ENCODE assay signal across 8 mouse cellular contexts in the genomic region with DNA sequence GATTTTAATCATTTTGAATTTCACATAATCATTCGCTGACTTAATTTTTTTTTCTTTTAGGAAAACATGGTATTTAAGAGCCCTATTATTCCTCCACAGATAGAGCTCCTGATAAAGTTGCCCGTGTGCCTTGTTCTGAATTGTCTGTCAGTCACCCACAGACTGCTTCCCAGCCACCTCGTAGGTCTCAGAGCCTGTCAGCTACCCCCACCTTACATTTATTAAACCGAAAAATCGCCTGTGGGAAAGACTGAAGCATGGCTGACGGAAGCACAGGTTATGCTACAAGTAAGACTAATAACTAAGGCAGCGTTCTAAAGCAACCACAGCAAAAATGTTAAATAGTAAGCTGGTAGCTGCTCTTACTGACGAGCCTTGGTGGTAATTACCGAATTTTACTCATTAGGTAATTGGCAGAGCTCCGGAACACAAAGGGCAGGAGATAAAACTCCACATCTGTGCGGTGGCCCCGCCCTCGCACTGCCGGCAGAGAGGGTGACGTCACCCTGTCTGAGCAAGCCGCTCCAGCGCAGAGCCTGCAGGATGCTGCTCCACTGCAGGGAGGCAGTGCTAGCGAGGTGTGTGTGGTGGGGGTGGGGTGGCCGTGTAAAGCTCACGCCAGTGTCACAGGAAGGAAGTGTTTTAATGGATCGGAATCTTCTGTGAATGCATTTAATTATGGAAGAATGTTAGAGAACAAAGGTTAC.
DNase-seq lines count a peak whose midpoint lies in the region; ATAC-seq and TF ChIP-seq lines count a peak whose summit lies in the region.

No protein-coding gene starts in this region.

- peaks cover 62% of the 10 kb centered on the region for H3K4me1 ChIP-seq in forebrain, embryonic 15.5 days
- H3K4me1 ChIP-seq in lung, embryonic 15.5 days, result peaks cover 47% of the 10 kb centered on the region
- peaks cover 23% of the 10 kb centered on the region for H3K4me1 ChIP-seq in olfactory bulb, adult 2 months (ENCODE audit: control insufficient read depth, insufficient read depth, low read length)

- peak overlapping the region; percentile 39 for H3K9ac ChIP-seq in forebrain, embryonic 15.5 days (replicated peaks)
- H3K9ac ChIP-seq in lung, embryonic 15.5 days, result 0 out of 2 replicates have a peak overlapping the region, but pooled peaks have one; percentile 3

- H3K4me2 ChIP-seq in forebrain, embryonic 15.5 days (replicated peaks), result peak overlapping the region; percentile 50
- peak overlapping the region; percentile 47 for H3K4me2 ChIP-seq in lung, embryonic 15.5 days

- no peaks in the 10 kb centered on the region for H3K9me3 ChIP-seq in forebrain, embryonic 15.5 days
- no peaks in the 10 kb centered on the region for H3K9me3 ChIP-seq in lung, embryonic 15.5 days

- DNase-seq in MN1 (ENCODE audit: low spot score), result peak; percentile 95
- peak; percentile 86 for DNase-seq in cerebellum, adult 11-12 months
- peak; percentile 69 for DNase-seq in heart, postnatal 25 days (ENCODE audit: low spot score)
- peak; percentile 69 to 70 for DNase-seq in layer of hippocampus, adult 2 months (ENCODE audit: low spot score in 2 of 2)
- DNase-seq in thymus, postnatal 4 days, result peak; percentile 90

- peak overlapping the region; percentile 75 for H3K27ac ChIP-seq in forebrain, embryonic 15.5 days (replicated peaks)
- H3K27ac ChIP-seq in layer of hippocampus, adult 2 months, result peak overlapping the region; percentile 54
- H3K27ac ChIP-seq in lung, embryonic 15.5 days, result no peak overlapping the region
- no peak overlapping the region for H3K27ac ChIP-seq in olfactory bulb, adult 2 months (ENCODE audit: insufficient read depth, low read depth, low read length)

- intact Hi-C loops in heart, postnatal 25 days (cut with DNase I), result loop anchor here (5.0 kb wide), 1 partner anchor 239 kb away; no protein-coding TSS in a partner anchor

- ATAC-seq in forebrain, embryonic 15.5 days (replicated peaks), result peak; percentile 94
- ATAC-seq in lung, embryonic 15.5 days (ENCODE audit: borderline replicate concordance, extremely low read depth, low FRiP score, low TSS enrichment), result peak; percentile 88

- H3K36me3 ChIP-seq in forebrain, embryonic 15.5 days, result no peaks in the 10 kb centered on the region
- H3K36me3 ChIP-seq in lung, embryonic 15.5 days, result no peaks in the 10 kb centered on the region

- 5% methylated on average over 21 of the region's 21 CpGs for WGBS in forebrain, embryonic 15.5 days
- 7% methylated on average over 21 of the region's 21 CpGs for WGBS in lung, embryonic 15.5 days
- 4% methylated on average over 21 of the region's 21 CpGs for WGBS in olfactory bulb, adult 2 months

- H3K4me3 ChIP-seq in forebrain, embryonic 15.5 days, result peak overlapping the region; percentile 36
- H3K4me3 ChIP-seq in layer of hippocampus, adult 2 months, result peak overlapping the region; percentile 48
- peak overlapping the region; percentile 16 for H3K4me3 ChIP-seq in lung, embryonic 15.5 days
- peak overlapping the region; percentile 14; the same call in 1 of the 2 replicates for H3K4me3 ChIP-seq in olfactory bulb, adult 2 months (ENCODE audit: insufficient read depth, low read depth, low read length)

- H3K27me3 ChIP-seq in forebrain, embryonic 15.5 days, result no peaks in the 10 kb centered on the region
- H3K27me3 ChIP-seq in lung, embryonic 15.5 days, result no peaks in the 10 kb centered on the region

- no peak for TF ChIP-seq POLR2A in olfactory bulb, adult 2 months (IDR thresholded peaks at IDR 0.05; ENCODE audit: insufficient read depth, low read depth, low read length)

- TF ChIP-seq CTCF in layer of hippocampus, adult 2 months (conservative IDR thresholded peaks at IDR 0.05), result peak; percentile 19; the same call in 1 of the 2 replicates
- no peak for TF ChIP-seq CTCF in olfactory bulb, adult 2 months (IDR thresholded peaks at IDR 0.05; ENCODE audit: insufficient read depth, low read depth, low read length)

Comparison
In these comparisons a context has a peak if more than half of its experiments do, and no peak if none do; other contexts are left out.
1. H3K27ac ChIP-seq: peak in forebrain, embryonic 15.5 days (single experiment) and layer of hippocampus, adult 2 months (single experiment); none in lung, embryonic 15.5 days (single experiment) and olfactory bulb, adult 2 months (single experiment).
2. Peak in every context shown above with its lines, with median percentiles within 50 percentile points of each other: DNase-seq and H3K4me3 ChIP-seq.